Mouse (Mus musculus) megakaryocyte progenitor cell, adult 5-6 weeks (primary cell): ENCODE results near the gene Olfr930. TPM values are rescaled to one million over a fixed set of nuclear protein-coding genes. Genes with fewer than 3 reads are reported as not detected.

Experiments
- ATAC-seq: replicated peaks from 2 replicates; pipeline ENCODE4 v1.8.0; 2016; ENCODE audit warnings: mild to moderate bottlenecking, moderate TSS enrichment, inconsistent platforms; ENCODE audit not compliant: poor library complexity
- total RNA-seq, 2 experiments: library from RNA; stranded (forward) in 1 of 2; stranded (reverse) in 1 of 2; fragments of 157-497, 149-512 nt in 1 of 2; fragments of 200-1000 nt in 1 of 2; gene quantifications; 2 replicates each; pipeline versions ENCODE4 v1.2.3 to v1.2.4; 2015 to 2017

Gene Olfr930
- total RNA-seq (2015) = not detected in 2 replicates
- not detected in 2 replicates for total RNA-seq (2017)

DNA sequence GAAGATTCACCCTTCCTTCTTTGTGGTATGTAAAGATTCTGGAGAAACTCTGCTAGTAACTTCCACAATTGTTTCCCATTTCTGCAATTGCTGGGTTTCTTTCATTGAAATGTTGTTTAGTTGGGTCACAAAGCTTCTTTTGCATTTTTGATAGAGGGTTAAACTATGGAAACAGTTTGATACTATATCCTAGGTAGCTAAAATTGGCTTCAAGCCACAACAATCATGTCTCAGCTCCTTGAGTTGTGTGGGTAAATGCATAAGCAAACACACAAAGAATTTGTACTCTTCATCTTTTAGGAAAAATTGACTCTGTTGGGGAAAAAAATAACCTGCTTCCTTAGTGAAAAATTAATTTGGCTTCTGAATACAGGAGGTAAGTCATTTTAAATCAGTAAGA lies at the start of gene Olfr930:
Gene Olfr930 (plus strand): TSS at position 301 of the 400 bp plus-strand sequence.
- ATAC-seq = no peak

DNA sequence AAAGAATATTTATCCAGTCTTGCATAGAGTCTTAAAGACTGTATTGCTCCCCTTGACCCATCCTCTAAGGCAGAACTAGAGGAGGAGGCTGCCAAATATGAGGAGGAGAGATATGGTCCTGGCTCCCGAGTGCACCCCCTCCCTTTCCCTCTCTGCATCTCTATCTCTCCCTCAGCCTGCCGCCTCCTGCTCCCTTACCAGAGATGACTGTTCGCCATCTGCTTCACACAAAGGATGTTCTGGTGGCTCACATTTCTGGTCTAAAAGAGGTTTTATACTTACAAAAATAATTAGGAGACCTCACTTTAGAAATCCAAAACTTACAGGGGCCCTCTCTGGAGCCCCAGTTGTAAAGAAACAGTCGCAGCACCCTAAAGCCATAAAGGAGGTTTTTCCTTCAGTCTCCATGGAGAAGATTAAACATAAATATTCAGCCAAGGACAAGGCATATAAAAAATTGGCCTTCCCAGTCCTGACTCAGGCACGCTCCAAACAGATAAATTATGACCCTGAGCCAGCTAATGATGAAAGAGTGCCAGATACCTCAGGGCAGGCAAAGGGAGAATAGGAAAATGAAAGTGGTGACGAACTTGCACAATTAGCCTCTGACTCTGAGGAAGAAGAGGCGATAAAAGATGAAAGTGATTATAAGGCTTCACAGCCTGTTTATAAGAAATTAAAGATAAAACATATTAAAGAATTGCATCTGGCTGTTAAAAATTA lies 24.0 kb downstream of the Olfr930 start:
- no peak for ATAC-seq

DNA sequence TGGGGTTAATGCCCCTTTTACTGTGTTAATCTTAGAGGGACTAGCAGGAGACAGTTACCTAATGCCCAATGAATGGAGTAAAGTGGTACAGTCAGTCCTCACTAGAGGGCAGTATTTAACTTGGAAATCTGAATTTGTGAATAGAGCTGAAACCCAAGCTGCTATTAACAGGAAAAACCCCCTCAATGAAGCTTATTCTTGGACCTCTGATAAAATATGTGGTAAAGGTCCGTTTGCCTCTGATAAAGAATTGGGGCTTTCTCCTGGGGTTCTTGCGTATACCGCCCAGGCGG lies 24.5 kb downstream of the Olfr930 start:
- no peak for ATAC-seq

DNA sequence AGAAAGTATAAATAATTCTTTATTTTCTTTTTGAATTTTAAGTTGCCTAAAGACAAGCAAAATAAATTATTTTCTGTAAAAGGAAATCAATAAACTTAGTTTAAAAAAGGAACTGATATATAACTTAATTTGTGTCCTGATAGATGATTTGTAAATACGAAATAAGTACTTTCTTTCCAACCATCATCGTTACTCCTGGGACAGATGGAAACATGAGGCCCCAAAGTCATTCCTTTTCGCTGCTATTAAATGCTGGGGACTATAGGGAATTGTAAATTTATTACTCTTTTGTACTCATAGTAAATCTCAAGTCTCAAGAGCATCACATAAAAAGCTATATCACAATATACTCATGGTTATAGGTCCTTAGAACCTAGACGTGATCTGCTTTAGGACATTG lies 42.4 kb downstream of the Olfr930 start, which contains the start of gene Olfr933:
Gene Olfr933 (plus strand): TSS at position 301 of the 400 bp plus-strand sequence.
- no peak for ATAC-seq

Other genes with a start within 250 kb of the Olfr930 start
- not detected in 2 replicates for gene Olfr919, start 226.1 kb upstream of the Olfr930 start, total RNA-seq (2015)
- not detected in 2 replicates for gene Olfr919, start 226.1 kb upstream of the Olfr930 start, total RNA-seq (2017)
- 24.6 and 29.1 TPM in 2 replicates for gene Vwa5a, start 211.5 kb upstream of the Olfr930 start, total RNA-seq (2015)
- 32.7 and 34.7 TPM in 2 replicates for gene Vwa5a, start 211.5 kb upstream of the Olfr930 start, total RNA-seq (2017)
- 0.10 and 0.49 TPM in 2 replicates for gene Olfr920, start 177.5 kb upstream of the Olfr930 start, total RNA-seq (2015)
- 0.20 TPM in 1 of 2 replicates, not detected in the other for gene Olfr920, start 177.5 kb upstream of the Olfr930 start, total RNA-seq (2017)
- not detected in 2 replicates for gene Olfr921, start 156.7 kb upstream of the Olfr930 start, total RNA-seq (2015)
- gene Olfr921, start 156.7 kb upstream of the Olfr930 start, total RNA-seq (2017) = not detected in 2 replicates
- gene Olfr922, start 115.2 kb upstream of the Olfr930 start, total RNA-seq (2015) = not detected in 2 replicates
- not detected in 2 replicates for gene Olfr922, start 115.2 kb upstream of the Olfr930 start, total RNA-seq (2017)
- gene Olfr923, start 103.3 kb upstream of the Olfr930 start, total RNA-seq (2015) = not detected in 2 replicates
- not detected in 2 replicates for gene Olfr923, start 103.3 kb upstream of the Olfr930 start, total RNA-seq (2017)
- not detected in 2 replicates for gene Olfr924, start 85.4 kb upstream of the Olfr930 start, total RNA-seq (2015)
- not detected in 2 replicates for gene Olfr924, start 85.4 kb upstream of the Olfr930 start, total RNA-seq (2017)
- not detected in 2 replicates for gene Olfr26, start 74.7 kb upstream of the Olfr930 start, total RNA-seq (2015)
- gene Olfr26, start 74.7 kb upstream of the Olfr930 start, total RNA-seq (2017) = not detected in 2 replicates
- not detected in 2 replicates for gene Olfr926, start 52.7 kb upstream of the Olfr930 start, total RNA-seq (2015)
- not detected in 2 replicates for gene Olfr926, start 52.7 kb upstream of the Olfr930 start, total RNA-seq (2017)
- not detected in 2 replicates for gene Olfr933, start 42.5 kb downstream of the Olfr930 start, total RNA-seq (2015)
- gene Olfr933, start 42.5 kb downstream of the Olfr930 start, total RNA-seq (2017) = not detected in 2 replicates
- not detected in 2 replicates for gene Olfr934, start 58.5 kb downstream of the Olfr930 start, total RNA-seq (2015)
- not detected in 2 replicates for gene Olfr934, start 58.5 kb downstream of the Olfr930 start, total RNA-seq (2017)
- not detected in 2 replicates for gene Olfr935, start 69.9 kb downstream of the Olfr930 start, total RNA-seq (2015)
- gene Olfr935, start 69.9 kb downstream of the Olfr930 start, total RNA-seq (2017) = not detected in 2 replicates
- not detected in 2 replicates for gene Olfr146, start 93.6 kb downstream of the Olfr930 start, total RNA-seq (2015)
- gene Olfr146, start 93.6 kb downstream of the Olfr930 start, total RNA-seq (2017) = not detected in 2 replicates
- gene Olfr937, start 135.1 kb downstream of the Olfr930 start, total RNA-seq (2015) = not detected in 2 replicates
- gene Olfr937, start 135.1 kb downstream of the Olfr930 start, total RNA-seq (2017) = not detected in 2 replicates
- not detected in 2 replicates for gene Olfr938, start 149.1 kb downstream of the Olfr930 start, total RNA-seq (2015)
- not detected in 2 replicates for gene Olfr938, start 149.1 kb downstream of the Olfr930 start, total RNA-seq (2017)
- gene Olfr27, start 198.3 kb downstream of the Olfr930 start, total RNA-seq (2015) = not detected in 2 replicates
- gene Olfr27, start 198.3 kb downstream of the Olfr930 start, total RNA-seq (2017) = not detected in 2 replicates
- gene Olfr943, start 236.5 kb downstream of the Olfr930 start, total RNA-seq (2015) = not detected in 2 replicates
- gene Olfr943, start 236.5 kb downstream of the Olfr930 start, total RNA-seq (2017) = not detected in 2 replicates